Mouse (Mus musculus) liver, postnatal 0 days (tissue): Measurements from ENCODE around the gene Rbms3.

Experiments
- CTCF ChIP-seq: sonication (generic); IDR thresholded peaks from 2 replicates; pipeline ENCODE4 v1.5.1; 2016; ENCODE audit warnings: antibody characterized with exemption, low read depth
- EP300 ChIP-seq: IDR thresholded peaks from 2 replicates; pipeline ENCODE4 v1.6.1; 2016; ENCODE audit warnings: antibody characterized with exemption, low read depth, mild to moderate bottlenecking

GRCm38 (mm10) chr9:116848905-116849304, 780.8 kb downstream of the Rbms3 start:
- TF ChIP-seq CTCF (0 out of 2 replicates have a peak, but pooled peaks have one; percentile 11), EP300 (no peak)
